Mouse (Mus musculus): ENCODE data around the gene Fbxo6. TPM values are rescaled to one million over a fixed set of nuclear protein-coding genes. Genes with fewer than 3 reads are reported as not detected.

The Fbxo6 gene
- 10 to 100 TPM; 14.8 to 19.8 TPM for total RNA-seq (2023)

DNA sequence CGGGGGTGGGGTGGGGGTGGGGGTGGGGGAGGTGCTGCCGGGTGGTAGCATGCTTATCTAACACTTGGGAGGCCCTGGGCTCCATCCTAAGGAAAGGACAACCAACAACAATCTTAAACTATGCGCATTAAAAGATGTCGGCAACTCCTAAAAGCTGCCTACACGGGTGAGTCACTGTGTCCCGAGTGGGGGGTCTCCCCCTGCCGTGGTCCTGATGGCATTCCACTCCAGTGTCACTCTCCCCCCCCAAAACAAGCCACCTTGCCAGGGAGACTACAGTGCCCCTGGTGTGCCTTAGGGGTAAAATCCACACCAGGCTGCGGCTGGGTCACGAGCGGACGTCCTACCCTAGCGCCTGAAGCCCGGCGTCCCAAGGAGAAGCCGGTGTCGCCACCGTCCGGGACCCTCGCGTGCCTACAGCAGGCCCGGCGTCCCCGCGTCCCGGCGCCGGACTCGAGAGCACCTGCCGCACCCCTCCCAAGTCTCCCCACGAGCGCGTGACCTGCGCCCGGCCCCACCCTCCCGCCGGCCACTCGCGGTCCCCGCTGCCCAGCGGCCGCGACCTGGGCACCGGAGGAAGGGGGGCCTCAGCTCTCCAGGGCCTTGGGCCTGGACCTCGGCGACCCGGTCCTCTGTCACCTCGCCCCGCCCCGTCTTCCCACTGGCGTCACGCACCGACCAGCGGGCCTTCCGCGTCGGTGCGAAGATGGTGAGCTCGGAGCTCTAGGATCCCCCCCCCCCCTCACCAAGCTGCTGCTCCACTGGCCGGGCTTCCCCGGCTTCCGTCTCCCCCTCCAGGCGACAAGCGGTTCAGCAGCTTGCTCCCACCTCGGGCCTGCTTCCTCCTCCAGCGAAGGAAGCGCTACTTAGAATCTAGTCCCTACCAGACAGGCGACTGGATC is at the start of gene Fbxo6:
Fbxo6 (minus strand) TSS at position 874 of the 902 bp plus-strand sequence.

GRCm38 (mm10) chr4:148160436-148161390 is 8.8 kb upstream of the Fbxo6 start, which contains the start of the genes Fbxo44 and Fbxo2:
Gene Fbxo44, minus strand, starts transcription at chr4:148160482.
Gene Fbxo2, plus strand, starts transcription at chr4:148160621.

GRCm38 (mm10) chr4:148130561-148131413 is 21.2 kb downstream of the Fbxo6 start, which contains the start of gene Draxin:
Gene Draxin, minus strand, starts transcription at chr4:148130698.

DNA sequence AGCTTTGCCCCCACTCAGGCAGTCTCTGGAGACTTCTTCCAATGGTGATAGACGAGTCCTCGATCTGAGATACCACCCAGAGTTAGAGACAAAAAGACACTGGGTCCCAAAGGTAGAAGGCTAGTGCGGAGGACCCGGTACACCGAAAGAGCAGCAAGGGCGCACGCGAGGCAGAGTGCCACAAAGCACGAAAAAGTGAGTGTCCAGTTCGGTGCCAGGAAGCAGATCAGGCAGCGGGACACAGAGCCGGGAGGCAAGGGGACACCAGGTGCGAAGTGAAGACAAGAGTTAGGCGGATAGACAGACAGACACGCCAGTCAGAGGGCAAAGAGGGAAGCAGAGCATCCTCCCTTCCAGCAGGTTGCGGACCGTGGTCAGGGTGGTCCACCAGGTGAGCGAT is 21.8 kb downstream of the Fbxo6 start, which contains the start of gene Mad2l2:
Mad2l2 (plus strand) TSS at position 252 of the 400 bp plus-strand sequence.

Other genes starting within 250 kb of the Fbxo6 start
- 10 to 100 TPM; 52.0 to 55.5 TPM for gene Mfn2, start 247.4 kb downstream of the Fbxo6 start, total RNA-seq (2023)
- 10 to 100 TPM; 20.2 to 20.7 TPM for gene Plod1, start 215.4 kb downstream of the Fbxo6 start, total RNA-seq (2023)
- gene 2510039O18Rik, start 211.2 kb downstream of the Fbxo6 start, total RNA-seq (2023), result 10 to 100 TPM; 59.4 to 61.8 TPM
- gene Nppb, start 166.4 kb downstream of the Fbxo6 start, total RNA-seq (2023), result not detected
- gene Nppa, start 151.4 kb downstream of the Fbxo6 start, total RNA-seq (2023), result not detected
- gene Clcn6, start 113.3 kb downstream of the Fbxo6 start, total RNA-seq (2023), result 10 to 100 TPM in 1 of 2 experiments, 1 to 10 TPM in 1; 9.6 to 12.2 TPM
- gene Mthfr, start 113.1 kb downstream of the Fbxo6 start, total RNA-seq (2023), result 10 to 100 TPM; 11.4 to 12.5 TPM
- 10 to 100 TPM; 59.8 to 67.7 TPM for gene Agtrap, start 64.1 kb downstream of the Fbxo6 start, total RNA-seq (2023)
- gene Mad2l2, start 21.8 kb downstream of the Fbxo6 start, total RNA-seq (2023), result 10 to 100 TPM in 1 of 2 experiments, 1 to 10 TPM in 1; 9.2 to 12.4 TPM
- not detected for gene Draxin, start 21.4 kb downstream of the Fbxo6 start, total RNA-seq (2023)
- 1 to 10 TPM; 1.1 to 1.3 TPM for gene Fbxo44, start 8.3 kb upstream of the Fbxo6 start, total RNA-seq (2023)
- not detected for gene Fbxo2, start 8.5 kb upstream of the Fbxo6 start, total RNA-seq (2023)
- gene Disp3, start 135.8 kb upstream of the Fbxo6 start, total RNA-seq (2023), result not detected

All from neutrophil, adult 59 days (primary cell).